Mouse (Mus musculus): ENCODE measurements at regions not wholly inside any gene's neighbourhood (a gene's known extent, or its start where the extent isn't known, plus 50 kb on each side); places are given as distances from the start of the nearest gene placed in this dataset.

DNA sequence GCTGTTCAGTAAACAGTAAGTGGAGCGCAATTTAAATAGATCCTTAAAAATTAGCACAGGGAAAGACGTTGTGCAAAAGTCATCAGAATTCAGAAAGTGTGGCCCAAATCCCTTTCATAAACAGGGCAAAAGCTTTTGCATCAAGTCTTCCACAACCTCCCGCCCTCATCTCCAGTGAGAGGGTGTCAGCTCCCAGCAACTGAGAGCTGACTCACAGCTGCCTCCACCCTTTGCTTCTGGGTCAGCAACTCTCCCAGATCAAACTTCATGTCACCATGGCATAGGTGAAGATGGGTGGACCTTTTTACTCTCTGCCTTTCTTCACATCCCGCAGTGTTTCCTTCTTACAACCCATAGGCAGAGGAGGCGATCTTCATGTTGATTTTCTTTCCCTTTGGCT is 768.0 kb downstream of the Gm826 start:
- H3K36me3 ChIP-seq (ENCODE audit: control insufficient read depth, insufficient read depth, low read length): no peaks in the 10 kb centered on the region
- H3K27me3 ChIP-seq (ENCODE audit: control insufficient read depth, insufficient read depth, low read length): no peaks in the 10 kb centered on the region
- WGBS: 79% methylated on average over 5 of the region's 5 CpGs
- H3K27ac ChIP-seq (replicated peaks; ENCODE audit: low read depth, low read length): no peak overlapping the region
- H3K9ac ChIP-seq (ENCODE audit: low read length): no peak overlapping the region
- H3K4me1 ChIP-seq (ENCODE audit: control insufficient read depth, insufficient read depth, low read length): no peaks in the 10 kb centered on the region
- H3K9me3 ChIP-seq (ENCODE audit: control insufficient read depth, low read length): no peaks in the 10 kb centered on the region
- DNase-seq (ENCODE audit: low spot score): no peak
- ATAC-seq (ENCODE audit: insufficient number of reproducible peaks, low FRiP score, low TSS enrichment, low read depth): no peak
- H3K4me2 ChIP-seq (ENCODE audit: low read depth, severe bottlenecking): no peak overlapping the region
- no peak overlapping the region for H3K4me3 ChIP-seq (ENCODE audit: low read depth, low read length)

DNA sequence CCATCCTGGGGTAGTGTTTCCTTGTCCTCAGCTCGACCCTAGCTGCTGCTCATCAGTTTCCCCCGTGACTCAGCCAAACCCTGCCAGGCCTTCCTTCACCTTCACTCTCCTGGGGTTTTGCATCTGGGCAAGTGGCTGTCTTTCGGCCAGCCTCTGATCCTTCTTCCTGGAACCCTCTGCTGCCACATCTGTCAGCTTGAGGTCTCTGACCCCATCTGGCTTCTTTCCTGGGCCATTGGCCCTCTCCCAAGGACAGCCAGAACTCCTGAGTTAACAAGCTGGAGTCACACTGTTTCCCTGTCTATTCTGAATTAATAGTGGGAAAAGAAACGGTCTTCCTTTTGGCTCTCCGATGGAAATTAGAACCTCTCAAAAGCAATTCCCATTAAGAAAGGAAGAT is 767.5 kb downstream of the Gm826 start:
- Histone ChIP-seq H3K9ac (ENCODE audit: low read length) (no peak overlapping the region), H3K27ac (replicated peaks; ENCODE audit: low read depth, low read length) (no peak overlapping the region), H3K4me1 (ENCODE audit: control insufficient read depth, insufficient read depth, low read length) (no peaks in the 10 kb centered on the region), H3K4me2 (ENCODE audit: low read depth, severe bottlenecking) (no peak overlapping the region), H3K27me3 (ENCODE audit: control insufficient read depth, insufficient read depth, low read length) (no peaks in the 10 kb centered on the region), H3K36me3 (ENCODE audit: control insufficient read depth, insufficient read depth, low read length) (no peaks in the 10 kb centered on the region), H3K9me3 (ENCODE audit: control insufficient read depth, low read length) (no peaks in the 10 kb centered on the region), H3K4me3 (ENCODE audit: low read depth, low read length) (no peak overlapping the region)
- DNase-seq (ENCODE audit: low spot score): no peak
- WGBS: 43% methylated on average over 5 of the region's 5 CpGs
- ATAC-seq (ENCODE audit: insufficient number of reproducible peaks, low FRiP score, low TSS enrichment, low read depth): no peak

DNA sequence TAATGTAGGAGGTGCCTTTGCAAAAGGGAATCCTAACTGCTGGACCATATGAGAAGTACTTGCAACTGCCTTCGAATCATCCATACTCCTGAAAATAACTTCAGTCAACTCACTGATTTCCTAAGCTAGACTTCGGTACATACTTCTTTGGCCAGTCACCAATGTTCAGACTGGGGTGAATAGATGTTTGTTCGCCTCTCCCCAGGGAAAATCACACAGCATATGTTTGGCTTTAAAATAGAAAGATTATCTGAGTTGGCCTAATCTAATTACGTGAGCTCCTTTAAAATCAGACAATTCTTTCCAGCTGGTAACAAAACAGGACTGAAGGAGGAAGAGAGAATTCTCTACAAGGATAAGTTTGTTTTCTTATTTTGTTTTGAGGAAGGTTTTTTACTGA is 765.6 kb downstream of the Gm826 start:
- WGBS: 84% methylated on average over 4 of the region's 4 CpGs
- Histone ChIP-seq H3K4me2 (ENCODE audit: low read depth, severe bottlenecking) (no peak overlapping the region), H3K27ac (replicated peaks; ENCODE audit: low read depth, low read length) (no peak overlapping the region), H3K36me3 (ENCODE audit: control insufficient read depth, insufficient read depth, low read length) (no peaks in the 10 kb centered on the region), H3K9ac (ENCODE audit: low read length) (no peak overlapping the region), H3K4me1 (ENCODE audit: control insufficient read depth, insufficient read depth, low read length) (no peaks in the 10 kb centered on the region), H3K9me3 (ENCODE audit: control insufficient read depth, low read length) (no peaks in the 10 kb centered on the region), H3K4me3 (ENCODE audit: low read depth, low read length) (no peak overlapping the region), H3K27me3 (ENCODE audit: control insufficient read depth, insufficient read depth, low read length) (no peaks in the 10 kb centered on the region)
- DNase-seq (ENCODE audit: low spot score) (no peak), ATAC-seq (ENCODE audit: insufficient number of reproducible peaks, low FRiP score, low TSS enrichment, low read depth) (no peak)

DNA sequence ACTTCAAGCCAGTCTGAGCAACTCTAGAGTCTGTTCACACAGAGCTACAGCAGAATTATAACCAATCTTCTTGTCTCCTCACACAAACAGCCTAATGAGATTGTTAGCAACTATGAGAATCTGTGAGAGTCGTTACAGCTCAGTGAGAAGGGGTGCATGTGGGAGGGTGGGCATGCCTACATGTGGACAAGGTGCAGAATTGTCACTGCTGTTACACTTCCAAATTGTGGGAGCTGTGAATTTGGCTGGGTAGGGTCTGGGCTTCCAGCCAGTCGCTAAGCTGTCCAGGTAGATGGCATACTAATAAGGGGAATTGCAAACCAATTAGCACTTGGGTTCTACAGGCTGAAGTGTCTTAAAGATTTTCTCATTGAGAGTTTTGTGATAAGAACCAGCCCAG is 762.1 kb downstream of the Gm826 start:
- Histone ChIP-seq H3K4me3 (ENCODE audit: low read depth, low read length) (no peak overlapping the region), H3K4me1 (ENCODE audit: control insufficient read depth, insufficient read depth, low read length) (no peaks in the 10 kb centered on the region), H3K27ac (replicated peaks; ENCODE audit: low read depth, low read length) (no peak overlapping the region), H3K9me3 (ENCODE audit: control insufficient read depth, low read length) (no peaks in the 10 kb centered on the region), H3K36me3 (ENCODE audit: control insufficient read depth, insufficient read depth, low read length) (no peaks in the 10 kb centered on the region), H3K27me3 (ENCODE audit: control insufficient read depth, insufficient read depth, low read length) (no peaks in the 10 kb centered on the region), H3K4me2 (ENCODE audit: low read depth, severe bottlenecking) (no peak overlapping the region), H3K9ac (ENCODE audit: low read length) (no peak overlapping the region)
- ATAC-seq (ENCODE audit: insufficient number of reproducible peaks, low FRiP score, low TSS enrichment, low read depth): no peak
- 71% methylated on average over 2 of the region's 2 CpGs for WGBS
- DNase-seq (ENCODE audit: low spot score): no peak

DNA sequence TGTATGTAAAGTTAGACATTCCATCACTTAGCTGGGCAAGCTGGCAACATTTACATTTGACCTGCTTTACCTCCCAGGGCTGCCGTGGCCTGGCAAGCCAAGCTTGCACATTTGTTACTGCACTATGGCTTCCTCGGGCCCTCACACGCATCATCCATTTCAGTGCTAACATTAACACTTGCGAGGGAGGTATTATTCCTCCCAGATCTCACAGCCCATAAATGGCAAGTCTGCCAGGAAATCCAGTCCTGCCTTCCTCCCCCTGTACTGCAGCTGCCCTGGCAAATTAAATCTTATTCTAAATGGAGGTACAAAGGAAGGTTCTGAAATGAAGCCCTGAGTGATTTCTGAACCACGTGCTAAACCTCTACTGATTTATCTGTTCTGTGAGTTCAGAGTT is 758.7 kb downstream of the Gm826 start:
- 24% methylated on average over 5 of the region's 5 CpGs for WGBS
- no peaks in the 10 kb centered on the region for H3K9me3 ChIP-seq (ENCODE audit: control insufficient read depth, low read length)

DNA sequence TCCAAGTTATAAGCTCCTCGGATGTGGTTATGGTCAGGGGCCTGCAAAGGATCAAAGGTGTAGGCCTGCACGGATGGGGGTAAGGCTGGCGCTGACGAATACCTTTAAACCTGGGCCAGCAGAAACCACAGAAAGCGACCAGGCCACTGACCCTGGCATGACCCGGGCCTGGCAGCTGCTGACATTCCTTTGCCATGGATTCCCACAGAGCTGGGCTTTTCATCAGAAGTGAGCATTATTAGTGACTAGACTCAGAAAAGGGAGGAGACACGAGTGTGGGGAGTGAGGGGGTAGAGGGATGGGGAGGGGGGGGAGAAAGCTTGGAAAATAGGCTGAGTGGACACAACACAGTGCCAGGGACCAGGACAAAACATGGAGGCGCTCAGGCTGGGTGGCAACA is 750.9 kb downstream of the Gm826 start:
- DNase-seq (ENCODE audit: low spot score): peak; percentile 26
- Histone ChIP-seq H3K9ac (ENCODE audit: low read length) (no peak overlapping the region), H3K9me3 (ENCODE audit: control insufficient read depth, low read length) (no peaks in the 10 kb centered on the region), H3K36me3 (ENCODE audit: control insufficient read depth, insufficient read depth, low read length) (no peaks in the 10 kb centered on the region), H3K4me3 (ENCODE audit: low read depth, low read length) (no peak overlapping the region), H3K27ac (replicated peaks; ENCODE audit: low read depth, low read length) (no peak overlapping the region), H3K4me2 (ENCODE audit: low read depth, severe bottlenecking) (0 out of 2 replicates have a peak overlapping the region, but pooled peaks have one; percentile 7), H3K27me3 (ENCODE audit: control insufficient read depth, insufficient read depth, low read length) (0 out of 2 replicates have a peak, but pooled peaks cover 2% of the 10 kb centered on the region), H3K4me1 (ENCODE audit: control insufficient read depth, insufficient read depth, low read length) (peaks cover 8% of the 10 kb centered on the region; the same call in 1 of the 2 replicates)
- no peak for ATAC-seq (ENCODE audit: insufficient number of reproducible peaks, low FRiP score, low TSS enrichment, low read depth)
- 34% methylated on average over 8 of the region's 8 CpGs for WGBS

More for the DNA sequence above, 758.7 kb downstream of the Gm826 start:
- no peak for ATAC-seq (ENCODE audit: insufficient number of reproducible peaks, low FRiP score, low TSS enrichment, low read depth)
- Histone ChIP-seq H3K36me3 (ENCODE audit: control insufficient read depth, insufficient read depth, low read length) (no peaks in the 10 kb centered on the region), H3K4me1 (ENCODE audit: control insufficient read depth, insufficient read depth, low read length) (0 out of 2 replicates have a peak, but pooled peaks cover 3% of the 10 kb centered on the region), H3K27ac (replicated peaks; ENCODE audit: low read depth, low read length) (no peak overlapping the region), H3K27me3 (ENCODE audit: control insufficient read depth, insufficient read depth, low read length) (no peaks in the 10 kb centered on the region), H3K4me3 (ENCODE audit: low read depth, low read length) (no peak overlapping the region), H3K4me2 (ENCODE audit: low read depth, severe bottlenecking) (no peak overlapping the region), H3K9ac (ENCODE audit: low read length) (no peak overlapping the region)
- DNase-seq (ENCODE audit: low spot score): no peak

DNA sequence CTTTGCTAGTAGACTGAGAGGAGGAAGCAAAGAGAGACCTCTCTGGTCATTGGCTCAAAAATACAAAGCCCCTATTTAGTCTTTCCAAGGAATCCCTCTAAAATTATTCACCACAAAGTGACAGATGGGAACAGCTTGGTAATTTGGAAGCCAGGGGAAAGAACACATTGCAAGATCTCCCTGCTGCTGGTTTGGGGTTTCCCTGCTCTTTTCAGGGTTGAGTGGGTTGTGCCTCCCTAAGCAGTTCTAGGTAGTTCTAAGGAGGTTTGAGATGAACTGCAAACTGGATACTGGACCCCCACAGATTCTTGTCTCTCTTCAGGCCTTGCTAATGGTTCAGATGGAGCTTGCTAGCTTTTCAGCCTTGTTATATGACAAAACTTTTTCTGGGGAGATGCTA is 749.3 kb downstream of the Gm826 start:
- ATAC-seq (ENCODE audit: insufficient number of reproducible peaks, low FRiP score, low TSS enrichment, low read depth) (no peak), DNase-seq (ENCODE audit: low spot score) (no peak)
- 0 out of 2 replicates have a peak, but pooled peaks cover 2% of the 10 kb centered on the region for H3K27me3 ChIP-seq (ENCODE audit: control insufficient read depth, insufficient read depth, low read length)
- H3K27ac ChIP-seq (replicated peaks; ENCODE audit: low read depth, low read length): no peak overlapping the region
- H3K9ac ChIP-seq (ENCODE audit: low read length): no peak overlapping the region
- H3K36me3 ChIP-seq (ENCODE audit: control insufficient read depth, insufficient read depth, low read length): no peaks in the 10 kb centered on the region
- H3K4me3 ChIP-seq (ENCODE audit: low read depth, low read length): no peak overlapping the region
- no peaks in the 10 kb centered on the region for H3K9me3 ChIP-seq (ENCODE audit: control insufficient read depth, low read length)
- H3K4me1 ChIP-seq (ENCODE audit: control insufficient read depth, insufficient read depth, low read length): peaks cover 6% of the 10 kb centered on the region; the same call in 1 of the 2 replicates
- no peak overlapping the region for H3K4me2 ChIP-seq (ENCODE audit: low read depth, severe bottlenecking)

DNA sequence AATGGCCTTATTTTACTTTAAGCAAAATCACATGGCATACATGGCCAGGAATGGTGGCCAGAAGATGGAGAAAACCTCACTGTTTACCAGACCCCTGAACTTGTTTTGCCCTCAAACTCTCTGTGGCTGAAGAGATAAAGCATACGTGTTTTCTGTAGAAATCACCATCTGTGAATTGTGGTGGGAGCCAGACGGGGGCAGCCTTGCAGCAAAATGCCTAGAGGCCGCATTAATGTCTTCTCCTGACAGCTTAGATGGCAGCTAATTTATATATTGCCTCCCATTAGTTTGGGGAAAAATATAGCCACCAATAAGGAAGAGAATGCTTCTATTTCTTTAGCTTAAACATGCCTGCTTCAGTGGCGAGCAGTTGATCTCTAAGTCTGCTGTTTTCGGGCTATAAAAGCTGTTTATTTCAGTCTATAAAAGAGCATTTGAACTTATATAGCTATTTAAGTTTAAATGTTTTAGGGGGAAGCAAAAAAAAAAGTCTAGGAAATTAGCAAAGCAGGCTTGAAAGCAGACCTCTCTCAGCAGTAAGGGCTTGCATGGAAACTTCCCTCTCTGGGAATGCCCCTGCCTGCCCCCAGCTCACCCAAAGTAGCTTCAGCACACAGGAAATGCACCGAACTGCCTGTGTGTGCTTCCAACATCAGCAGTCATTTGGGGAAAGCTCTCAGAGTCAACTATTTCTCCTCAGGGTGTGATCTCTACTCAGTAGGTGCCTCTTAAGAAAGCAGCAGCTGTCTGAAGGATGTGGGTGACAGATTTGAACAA is 747.1 kb downstream of the Gm826 start:
- Histone ChIP-seq H3K27me3 (ENCODE audit: control insufficient read depth, insufficient read depth, low read length) (0 out of 2 replicates have a peak, but pooled peaks cover 2% of the 10 kb centered on the region), H3K4me1 (ENCODE audit: control insufficient read depth, insufficient read depth, low read length) (peaks cover 6% of the 10 kb centered on the region; the same call in 1 of the 2 replicates), H3K36me3 (ENCODE audit: control insufficient read depth, insufficient read depth, low read length) (no peaks in the 10 kb centered on the region), H3K4me3 (ENCODE audit: low read depth, low read length) (no peak overlapping the region), H3K4me2 (ENCODE audit: low read depth, severe bottlenecking) (no peak overlapping the region), H3K9ac (ENCODE audit: low read length) (no peak overlapping the region), H3K9me3 (ENCODE audit: control insufficient read depth, low read length) (no peaks in the 10 kb centered on the region), H3K27ac (replicated peaks; ENCODE audit: low read depth, low read length) (no peak overlapping the region)
- ATAC-seq (ENCODE audit: insufficient number of reproducible peaks, low FRiP score, low TSS enrichment, low read depth) (no peak), DNase-seq (ENCODE audit: low spot score) (peak; percentile 64)
- WGBS: 8% methylated on average over 6 of the region's 6 CpGs
